Mouse (Mus musculus) embryonic stem cell, embryonic (primary cell): Measurements from ENCODE around the gene Etfbkmt.

Experiments
- CTCF ChIA-PET, 4 experiments: fragments of 300-600 bp in 2 of 4; fragments of 350-600 bp in 2 of 4; sonication (Branson Sonifier 250); formaldehyde crosslinking; loops; one replicate each; lab custom pipeline; 2022; ENCODE audit warnings: inconsistent platforms in 2 of 4; lab: Charles Lee
- POLR2A ChIA-PET, 4 experiments: fragments of 300-600 bp in 2 of 4; fragments of 350-600 bp in 2 of 4; sonication (Branson Sonifier 250); formaldehyde crosslinking; loops; one replicate each; lab custom pipeline; 2022; ENCODE audit warnings: antibody characterized with exemption in 4 of 4, inconsistent platforms in 1 of 4; lab: Charles Lee

Gene Etfbkmt

GRCm38 (mm10) chr6:149119853-149120252 is 19.8 kb upstream of the Etfbkmt start:
- ChIA-PET CTCF (interaction anchor here (0.5 to 2.1 kb wide), 38 partner anchors 10 to 1360 kb away, joined by 3 to 13 read pairs (median 4); partner anchors contain the start of genes Dennd5b (in 2 of the 4), Bicd1 (in 1 of the 4), Ergic2 (in 1 of the 4) and Gm10203 (in 1 of the 4)), POLR2A (interaction anchor here (0.6 to 1.5 kb wide), 21 partner anchors 11 to 721 kb away, joined by 3 to 6 read pairs (median 4); partner anchors contain the start of gene Dennd5b (in 1 of the 4))

GRCm38 (mm10) chr6:149123042-149123441 is 16.6 kb upstream of the Etfbkmt start:
- CTCF ChIA-PET = no interaction called here

GRCm38 (mm10) chr6:149126675-149127074 is 13.0 kb upstream of the Etfbkmt start:
- CTCF ChIA-PET = interaction anchor here in 1 of 4 experiments (0.7 kb wide), 1 partner anchor 357 kb away, joined by 4 read pairs; no protein-coding TSS in a partner anchor
- POLR2A ChIA-PET = interaction anchor here in 1 of 4 experiments (0.7 to 1.3 kb wide), 5 partner anchors 13 to 264 kb away, joined by 3 to 7 read pairs (median 4); partner anchors contain the start of gene Etfbkmt

More at GRCm38 (mm10) chr6:149123042-149123441, 16.6 kb upstream of the Etfbkmt start:
- POLR2A ChIA-PET = interaction anchor here in 2 of 4 experiments (0.6 to 0.8 kb wide), 3 partner anchors 23 to 218 kb away, joined by 3 to 4 read pairs (median 4); no protein-coding TSS in a partner anchor

- CTCF ChIA-PET = interaction anchor here in 2 of 4 experiments (0.6 to 0.9 kb wide), 3 partner anchors 10 to 288 kb away, joined by 3 to 5 read pairs (median 4); no protein-coding TSS in a partner anchor
Observed at GRCm38 (mm10) chr6:149129870-149130269, 9.8 kb upstream of the Etfbkmt start, which contains the start of gene Gm10203. TSS of gene Gm10203 (plus strand) at chr6:149130170.

GRCm38 (mm10) chr6:149131111-149131510 is 8.5 kb upstream of the Etfbkmt start:
- ChIA-PET POLR2A (interaction anchor here (0.5 to 2.7 kb wide), 27 partner anchors 11 to 434 kb away, joined by 3 to 12 read pairs (median 4); partner anchors contain the start of genes Bicd1 (in 2 of the 4), Dennd5b (in 2 of the 4) and Caprin2 (in 1 of the 4)), CTCF (interaction anchor here (0.6 to 0.9 kb wide), 4 partner anchors 11 to 262 kb away, joined by 3 to 7 read pairs (median 3); no protein-coding TSS in a partner anchor)

More at GRCm38 (mm10) chr6:149129870-149130269, 9.8 kb upstream of the Etfbkmt start, which contains the start of gene Gm10203:
- POLR2A ChIA-PET = interaction anchor here in 3 of 4 experiments (0.7 to 2.7 kb wide), 10 partner anchors 12 to 279 kb away, joined by 3 to 12 read pairs (median 3); no protein-coding TSS in a partner anchor

- ChIA-PET CTCF (interaction anchor here (0.6 to 1.2 kb wide), 6 partner anchors 13 to 245 kb away, joined by 3 to 7 read pairs (median 4); partner anchors contain the start of gene Amn1 (in 1 of the 4)), POLR2A (interaction anchor here in 2 of 4 experiments (0.6 to 1.8 kb wide), 4 partner anchors 9 to 231 kb away, joined by 3 to 10 read pairs (median 3); no protein-coding TSS in a partner anchor)
Observed at GRCm38 (mm10) chr6:149132311-149133077, 7.2 kb upstream of the Etfbkmt start.

GRCm38 (mm10) chr6:149134391-149135150 is 5.1 kb upstream of the Etfbkmt start:
- ChIA-PET POLR2A (interaction anchor here in 1 of 4 experiments (0.7 kb wide), 1 partner anchor 142 kb away, joined by 8 read pairs; no protein-coding TSS in a partner anchor), CTCF (no interaction called here)

- POLR2A ChIA-PET = interaction anchor here in 2 of 4 experiments (0.5 to 1.2 kb wide), 2 partner anchors 177 to 347 kb away, joined by 3 read pairs; no protein-coding TSS in a partner anchor
- CTCF ChIA-PET = interaction anchor here in 1 of 4 experiments (0.6 kb wide), 1 partner anchor 12 kb away, joined by 3 read pairs; no protein-coding TSS in a partner anchor
Observed at GRCm38 (mm10) chr6:149135631-149136030, 4.0 kb upstream of the Etfbkmt start.

- CTCF ChIA-PET = interaction anchor here in 1 of 4 experiments (0.5 kb wide), 1 partner anchor 10 kb away, joined by 3 read pairs; no protein-coding TSS in a partner anchor
- POLR2A ChIA-PET = interaction anchor here in 1 of 4 experiments (1.1 to 1.8 kb wide), 3 partner anchors 34 to 120 kb away, joined by 3 to 8 read pairs (median 3); partner anchors contain the start of gene Amn1
Observed at GRCm38 (mm10) chr6:149137936-149138335, 1.7 kb upstream of the Etfbkmt start.

GRCm38 (mm10) chr6:149139011-149139410 is 638 bp upstream of the Etfbkmt start:
- ChIA-PET POLR2A (interaction anchor here in 1 of 4 experiments (1.8 kb wide), 1 partner anchor 49 kb away, joined by 8 read pairs; the partner anchor contains the start of gene Amn1), CTCF (no interaction called here)

GRCm38 (mm10) chr6:149141393-149142173 is 1.9 kb downstream of the Etfbkmt start:
- ChIA-PET POLR2A (interaction anchor here (0.6 to 2.7 kb wide), 28 partner anchors 9 to 268 kb away, joined by 3 to 17 read pairs (median 4); partner anchors contain the start of genes Resf1 (in 3 of the 4), Amn1 (in 2 of the 4), Bicd1 (in 2 of the 4) and Caprin2 (in 1 of the 4)), CTCF (no interaction called here)

- CTCF ChIA-PET = interaction anchor here in 1 of 4 experiments (0.6 kb wide), 1 partner anchor 14 kb away, joined by 7 read pairs; no protein-coding TSS in a partner anchor
- POLR2A ChIA-PET = interaction anchor here in 1 of 4 experiments (1.0 to 1.9 kb wide), 5 partner anchors 10 to 167 kb away, joined by 3 to 7 read pairs (median 3); partner anchors contain the start of genes Amn1 and Dennd5b
Observed at GRCm38 (mm10) chr6:149145143-149145542, 5.5 kb downstream of the Etfbkmt start.

GRCm38 (mm10) chr6:149148436-149149229 is 9.0 kb downstream of the Etfbkmt start:
- CTCF ChIA-PET = no interaction called here

GRCm38 (mm10) chr6:149152119-149152518 is 12.5 kb downstream of the Etfbkmt start:
- CTCF ChIA-PET = no interaction called here
- POLR2A ChIA-PET = interaction anchor here in 2 of 4 experiments (0.6 to 1.6 kb wide), 7 partner anchors 10 to 313 kb away, joined by 3 to 7 read pairs (median 4); no protein-coding TSS in a partner anchor

More at GRCm38 (mm10) chr6:149148436-149149229, 9.0 kb downstream of the Etfbkmt start:
- POLR2A ChIA-PET = interaction anchor here in 2 of 4 experiments (1.2 to 1.4 kb wide), 2 partner anchors 10 to 193 kb away, joined by 3 read pairs; no protein-coding TSS in a partner anchor

- ChIA-PET CTCF (no interaction called here), POLR2A (interaction anchor here in 1 of 4 experiments (0.6 kb wide), 1 partner anchor 402 kb away, joined by 3 read pairs; no protein-coding TSS in a partner anchor)
Observed at GRCm38 (mm10) chr6:149153473-149154115, 13.9 kb downstream of the Etfbkmt start.
